Mouse (Mus musculus) forebrain, postnatal 0 days (tissue): ENCODE measurements around the gene Epha7. TPM values are rescaled to one million over a fixed set of nuclear protein-coding genes. Genes with fewer than 3 reads are reported as not detected.

Experiments used
- ATAC-seq: fragments of 200-750 bp; cut with Nextera tagmentation; 2 replicates; pipeline ENCODE4 v1.8.0; 2017; ENCODE audit warnings: mild to moderate bottlenecking, moderate library complexity
- DNase-seq: peaks from one replicate; pipeline ENCODE4 v3.0.0-alpha.2; 2015
- H3K27ac ChIP-seq: fragments of 300-500 bp; sonication (generic); 2 replicates; pipeline ENCODE4 v1.5.1; 2014; ENCODE audit warnings: low read depth, mild to moderate bottlenecking, antibody characterized with exemption, low read length, moderate library complexity, mixed read lengths
- H3K27me3 ChIP-seq: fragments of 300-500 bp; sonication (generic); 2 replicates; pipeline ENCODE4 v1.6.1; 2014; ENCODE audit warnings: mild to moderate bottlenecking, low read length, mixed read lengths; ENCODE audit not compliant: insufficient read depth
- H3K36me3 ChIP-seq: fragments of 300-500 bp; sonication (generic); 2 replicates; pipeline ENCODE4 v1.6.1; 2014; ENCODE audit warnings: mild to moderate bottlenecking, moderate library complexity; ENCODE audit not compliant: insufficient read depth
- H3K4me1 ChIP-seq: fragments of 300-500 bp; sonication (generic); 2 replicates; pipeline ENCODE4 v1.6.1; 2014; ENCODE audit warnings: antibody characterized with exemption; ENCODE audit not compliant: insufficient read depth
- H3K4me2 ChIP-seq: fragments of 300-500 bp; sonication (generic); 2 replicates; pipeline ENCODE4 v1.6.1; 2014; ENCODE audit warnings: low read depth, mild to moderate bottlenecking, moderate library complexity
- H3K4me3 ChIP-seq: fragments of 300-500 bp; sonication (generic); 2 replicates; pipeline ENCODE4 v1.5.1; 2014; ENCODE audit warnings: low read depth, low read length, mixed read lengths
- H3K9ac ChIP-seq: fragments of 300-500 bp; sonication (generic); 2 replicates; pipeline ENCODE4 v1.6.1; 2014; ENCODE audit warnings: mild to moderate bottlenecking
- H3K9me3 ChIP-seq: fragments of 300-500 bp; sonication (generic); 2 replicates; pipeline ENCODE4 v1.6.1; 2016; ENCODE audit warnings: low read length
- CTCF ChIP-seq: sonication (generic); IDR thresholded peaks from 2 replicates; pipeline ENCODE4 v1.5.1; 2016; ENCODE audit warnings: antibody characterized with exemption, control low read depth, low read depth
- WGBS: fragments of 180-500 bp; shearing (Covaris S2); extraction: QIAGEN DNeasy Blood & Tissue Kit; methylation state at CpG from one replicate; pipeline ENCODE4 v1.1.7; 2014; 5-methylcytosine and 5-hydroxymethylcytosine counted together
- polyA plus RNA-seq: library from polyadenylated mRNA; unstranded; fragments of >200 nt; fragmentation: Nextera tagmentation; extraction: Ambion mirVana; gene quantifications from 2 replicates; pipeline ENCODE4 v1.2.1, GENCODE M21; 2015
- total RNA-seq: library from RNA; depleted of rRNA; stranded (reverse); fragments of >200 nt; gene quantifications from 2 replicates; pipeline ENCODE4 v1.2.3, GENCODE M21; 2014

Epha7 gene
- total and polyA plus RNA-seq, 2 experiments from 2014 or later = 57.3 to 73.1 TPM

DNA sequence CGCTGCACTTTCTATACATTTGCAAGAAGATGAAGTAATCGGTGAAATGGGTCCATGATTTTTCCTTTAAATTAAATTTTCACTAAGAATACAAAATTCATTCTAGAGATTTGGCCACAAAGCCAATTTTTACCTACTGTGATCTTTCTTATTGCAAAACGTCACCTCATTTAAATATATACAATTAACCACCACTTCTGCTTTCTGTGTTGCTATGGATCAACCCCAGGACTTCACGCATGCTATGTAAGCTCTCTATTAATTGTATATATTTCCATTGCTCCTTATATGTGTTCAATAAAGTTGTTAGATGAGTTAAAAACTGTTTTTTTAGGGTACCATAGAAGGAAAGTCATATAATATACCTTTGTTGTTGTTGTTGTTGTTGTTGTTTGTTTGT, 86.4 kb downstream of the Epha7 start:
- 85% methylated on average over 4 of the region's 4 CpGs for WGBS
- Histone ChIP-seq H3K4me3 (no peak overlapping the region), H3K4me2 (no peak overlapping the region), H3K9ac (no peak overlapping the region), H3K9me3 (no peaks in the 10 kb centered on the region), H3K36me3 (no peaks in the 10 kb centered on the region), H3K4me1 (no peaks in the 10 kb centered on the region), H3K27me3 (no peaks in the 10 kb centered on the region), H3K27ac (no peak overlapping the region)
- DNase-seq (no peak), ATAC-seq (no peak)
- TF ChIP-seq CTCF = no peak

- Histone ChIP-seq H3K36me3 (no peaks in the 10 kb centered on the region), H3K27ac (no peak overlapping the region), H3K4me3 (no peak overlapping the region), H3K4me1 (no peaks in the 10 kb centered on the region), H3K9me3 (no peaks in the 10 kb centered on the region), H3K4me2 (no peak overlapping the region), H3K9ac (no peak overlapping the region), H3K27me3 (no peaks in the 10 kb centered on the region)
- ATAC-seq = no peak
- DNase-seq = no peak
- no peak for TF ChIP-seq CTCF
- WGBS = 62% methylated on average over 11 of the region's 11 CpGs
Measured at GRCm38 (mm10) chr4:28899783-28900182, 86.9 kb downstream of the Epha7 start.

- H3K9ac ChIP-seq = no peak overlapping the region
- no peaks in the 10 kb centered on the region for H3K36me3 ChIP-seq
- TF ChIP-seq CTCF = no peak
- DNase-seq (no peak), ATAC-seq (no peak)
- no peak overlapping the region for H3K4me2 ChIP-seq
- no peak overlapping the region for H3K27ac ChIP-seq
- H3K27me3 ChIP-seq = no peaks in the 10 kb centered on the region
- 40% methylated on average over 5 of the region's 5 CpGs for WGBS
- H3K4me3 ChIP-seq = no peak overlapping the region
- H3K4me1 ChIP-seq = no peaks in the 10 kb centered on the region
- no peaks in the 10 kb centered on the region for H3K9me3 ChIP-seq
Measured at GRCm38 (mm10) chr4:28901496-28901895, 88.6 kb downstream of the Epha7 start.

DNA sequence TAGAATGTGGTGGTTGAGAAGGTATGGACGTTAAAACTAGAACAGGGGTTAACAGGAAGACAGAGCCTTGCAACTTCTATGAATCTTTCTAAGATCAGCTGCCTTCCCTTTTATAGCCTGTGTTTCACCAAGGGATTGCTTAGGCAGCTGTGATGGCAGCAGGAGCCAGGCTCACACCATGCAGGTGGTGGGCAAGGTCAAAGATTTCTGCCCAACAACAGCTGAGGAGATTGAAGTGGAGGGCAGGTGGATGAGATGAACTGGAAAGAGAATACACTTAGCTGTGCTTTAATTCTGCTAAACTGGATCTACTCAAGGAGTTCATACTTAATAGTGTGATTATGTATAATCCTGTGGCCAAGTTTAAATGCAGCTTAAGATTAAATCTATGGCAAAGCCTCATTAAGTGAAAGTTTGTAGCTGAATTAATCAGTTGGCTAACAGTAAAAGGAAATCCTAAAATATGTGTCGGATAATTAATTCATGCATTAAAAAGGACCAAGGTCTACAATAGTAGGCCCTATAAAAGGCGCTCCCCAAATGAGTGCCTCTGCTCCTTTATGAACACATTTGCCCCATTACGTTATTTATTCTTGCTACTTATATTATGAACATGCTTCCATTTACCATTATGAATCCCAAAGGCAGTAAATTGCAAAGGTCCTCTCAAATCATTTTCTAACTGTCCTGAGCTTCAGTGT, 89.2 kb downstream of the Epha7 start:
- Histone ChIP-seq H3K9me3 (no peaks in the 10 kb centered on the region), H3K9ac (no peak overlapping the region), H3K4me2 (no peak overlapping the region), H3K4me1 (no peaks in the 10 kb centered on the region), H3K27me3 (no peaks in the 10 kb centered on the region), H3K4me3 (no peak overlapping the region), H3K27ac (no peak overlapping the region), H3K36me3 (no peaks in the 10 kb centered on the region)
- TF ChIP-seq CTCF = no peak
- WGBS = 23% methylated on average over 4 of the region's 4 CpGs
- no peak for DNase-seq
- peak; percentile 29; the same call in 1 of the 2 replicates for ATAC-seq

DNA sequence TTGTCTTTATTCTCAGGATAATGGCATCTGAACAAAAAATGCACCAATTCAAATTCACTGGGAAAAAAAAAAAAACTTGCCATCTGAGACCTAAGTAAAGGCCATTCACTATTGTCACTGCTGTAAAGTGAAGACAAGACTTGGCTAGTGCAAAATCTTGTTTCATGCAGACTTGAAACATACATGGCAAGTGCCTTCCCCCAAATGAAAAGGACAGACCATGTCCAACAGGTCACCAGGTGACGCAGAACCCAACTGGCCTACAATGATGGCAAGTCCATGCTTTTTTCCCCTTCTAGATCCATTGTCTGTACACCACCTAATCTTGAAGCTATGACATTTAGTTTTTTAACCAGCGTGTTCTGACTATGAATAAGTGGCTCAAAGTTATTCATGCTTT, 94.1 kb downstream of the Epha7 start:
- Histone ChIP-seq H3K9me3 (no peaks in the 10 kb centered on the region), H3K27me3 (no peaks in the 10 kb centered on the region), H3K27ac (no peak overlapping the region), H3K36me3 (no peaks in the 10 kb centered on the region), H3K4me1 (no peaks in the 10 kb centered on the region), H3K4me3 (no peak overlapping the region), H3K4me2 (no peak overlapping the region), H3K9ac (no peak overlapping the region)
- TF ChIP-seq CTCF = no peak
- no peak for ATAC-seq
- WGBS = 86% methylated on average over 2 of the region's 2 CpGs
- no peak for DNase-seq

DNA sequence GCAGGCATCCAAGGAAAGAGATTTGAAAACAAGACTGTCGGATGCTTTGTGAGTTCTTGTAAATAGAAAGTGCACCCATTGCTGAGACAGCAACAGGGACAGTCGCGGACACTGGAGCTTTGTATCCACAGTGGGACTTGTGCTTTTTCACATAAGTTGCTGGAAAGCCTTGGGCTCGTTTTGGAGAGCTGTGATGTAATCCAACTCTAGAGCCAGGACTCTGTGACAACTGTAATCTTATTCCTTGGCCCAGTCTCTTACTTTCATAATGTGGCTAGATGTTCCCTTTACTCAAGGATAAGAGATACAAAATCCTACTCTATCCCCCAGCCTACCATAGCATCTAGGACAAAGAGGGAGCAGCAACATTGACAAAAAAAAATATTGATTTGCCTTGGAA, 97.2 kb downstream of the Epha7 start:
- no peak overlapping the region; the same call in 1 of the 2 replicates for H3K9ac ChIP-seq
- no peak overlapping the region for H3K27ac ChIP-seq
- no peaks in the 10 kb centered on the region for H3K4me1 ChIP-seq
- no peak for DNase-seq
- H3K9me3 ChIP-seq = no peaks in the 10 kb centered on the region
- ATAC-seq = peak; percentile 29; the same call in 1 of the 2 replicates
- TF ChIP-seq CTCF = no peak
- H3K36me3 ChIP-seq = no peaks in the 10 kb centered on the region
- no peak overlapping the region for H3K4me2 ChIP-seq
- H3K4me3 ChIP-seq = no peak overlapping the region
- WGBS = 41% methylated on average over 4 of the region's 4 CpGs
- H3K27me3 ChIP-seq = no peaks in the 10 kb centered on the region

GRCm38 (mm10) chr4:28912028-28912427, 99.1 kb downstream of the Epha7 start:
- TF ChIP-seq CTCF = no peak
- ATAC-seq (no peak), DNase-seq (no peak)
- no peak overlapping the region for H3K4me2 ChIP-seq
- 91% methylated on average over 2 of the region's 2 CpGs for WGBS
- H3K4me1 ChIP-seq = no peaks in the 10 kb centered on the region
- H3K9me3 ChIP-seq = no peaks in the 10 kb centered on the region
- no peaks in the 10 kb centered on the region for H3K36me3 ChIP-seq
- H3K4me3 ChIP-seq = no peak overlapping the region
- no peak overlapping the region for H3K27ac ChIP-seq
- H3K27me3 ChIP-seq = no peaks in the 10 kb centered on the region
- no peak overlapping the region for H3K9ac ChIP-seq
